Mouse (Mus musculus) C2C12 (cell line): Measurements from ENCODE around the gene Luzp1.

Experiments
- CEBPB ChIP-seq: IDR thresholded peaks from one replicate; pipeline ENCODE4 v1.6.1; 2011; ENCODE audit warnings: low read depth, mild to moderate bottlenecking, control low read depth, moderate library complexity
- CTCF ChIP-seq: IDR thresholded peaks from one replicate; pipeline ENCODE4 v1.5.1; 2011; ENCODE audit not compliant: control insufficient read depth, insufficient read depth, insufficient read length

GRCm38 (mm10) chr4:136519866-136520265, 50.3 kb downstream of the Luzp1 start:
- no peak for TF ChIP-seq CTCF
- TF ChIP-seq CEBPB: no peak
